Comparison of ENCODE assay signal across 11 mouse cellular contexts in the genomic region with DNA sequence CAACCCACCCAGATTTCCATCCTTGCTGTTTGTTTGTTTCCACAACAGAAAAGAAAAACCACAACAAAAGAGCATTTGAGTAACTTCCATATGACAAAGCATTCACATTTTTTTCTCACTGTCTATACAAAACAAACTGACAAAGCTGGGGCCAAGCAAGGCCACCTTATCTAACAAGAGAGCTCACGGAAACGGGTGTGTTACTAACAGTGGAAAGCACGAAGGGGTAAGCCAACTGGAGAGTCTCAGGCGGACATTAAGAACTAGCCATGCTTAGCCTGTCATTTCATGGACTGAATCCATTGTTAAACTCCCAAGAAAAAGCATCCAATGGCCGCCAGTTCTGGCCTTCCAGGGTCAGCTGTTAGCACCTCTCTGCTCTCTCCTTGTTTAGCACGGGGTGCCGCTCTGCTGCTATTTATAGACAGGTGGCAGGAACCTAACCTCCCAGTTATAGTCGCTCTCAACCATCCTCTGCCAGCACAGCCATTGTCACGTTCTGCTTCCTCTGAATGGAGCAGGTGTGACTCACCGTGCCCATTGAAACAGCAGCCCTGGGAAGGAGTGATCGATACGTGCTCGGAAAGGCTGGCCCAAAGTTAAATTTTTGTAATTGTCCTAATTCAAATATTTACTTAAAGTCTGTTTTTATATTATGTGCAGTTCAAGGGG. TPM values are rescaled to one million over a fixed set of nuclear protein-coding genes. Genes with fewer than 3 reads are reported as not detected.
A peak's percentile ranks its signal among the peaks of the same experiment; 100 is the strongest.
DNase-seq lines count a peak whose midpoint lies in the region; ATAC-seq and TF ChIP-seq lines count a peak whose summit lies in the region.
"Had no signal": no experiment of that assay in that cellular context is flagged by ENCODE, and none has a peak within 500 bp of the region (broad histone marks: within the 10 kb centered on the region; RNA-seq: fewer than 3 reads in every experiment).

No protein-coding gene starts in this region.

- H3K27ac ChIP-seq in liver, embryonic 12.5 days: no peak overlapping the region
- H3K27ac ChIP-seq in stomach, postnatal 0 days (replicated peaks): peak overlapping the region; percentile 49; the same call in 1 of the 2 replicates
- no peak overlapping the region for H3K27ac ChIP-seq in hindbrain, embryonic 11.5 days (ENCODE audit: low read depth, low read length)
- H3K27ac ChIP-seq: neural tube, embryonic 12.5 days had no signal

- TF ChIP-seq CTCF in stomach, postnatal 0 days (IDR thresholded peaks at IDR 0.05; ENCODE audit: low read depth): 0 out of 2 replicates have a peak, but pooled peaks have one; percentile 28

- peak overlapping the region; percentile 35 for H3K4me2 ChIP-seq in liver, embryonic 12.5 days
- 0 out of 2 replicates have a peak overlapping the region, but pooled peaks have one; percentile 5 for H3K4me2 ChIP-seq in stomach, postnatal 0 days (replicated peaks; ENCODE audit: low read depth)
- H3K4me2 ChIP-seq in hindbrain, embryonic 11.5 days (replicated peaks; ENCODE audit: low read depth, low read length): no peak overlapping the region
- H3K4me2 ChIP-seq: neural tube, embryonic 12.5 days had no signal

- no peaks in the 10 kb centered on the region for H3K36me3 ChIP-seq in liver, embryonic 12.5 days
- no peaks in the 10 kb centered on the region for H3K36me3 ChIP-seq in stomach, postnatal 0 days (ENCODE audit: control insufficient read depth, insufficient read depth, low read length)
- H3K36me3 ChIP-seq in hindbrain, embryonic 11.5 days (ENCODE audit: control insufficient read depth, insufficient read depth, low read length): no peaks in the 10 kb centered on the region
- H3K36me3 ChIP-seq: neural tube, embryonic 12.5 days had no signal

- 23% methylated on average over 13 of the region's 13 CpGs for WGBS in liver, embryonic 12.5 days (ENCODE audit: insufficient replicate concordance)
- WGBS in stomach, postnatal 0 days: 18% methylated on average over 13 of the region's 13 CpGs
- 64% methylated on average over 13 of the region's 13 CpGs for WGBS in hindbrain, embryonic 11.5 days

- no peak for TF ChIP-seq EP300 in stomach, postnatal 0 days (optimal IDR thresholded peaks at IDR 0.05)

- no peaks in the 10 kb centered on the region for H3K9me3 ChIP-seq in liver, embryonic 12.5 days (replicated peaks)
- H3K9me3 ChIP-seq in stomach, postnatal 0 days (ENCODE audit: control insufficient read depth, low read length): 0 out of 2 replicates have a peak, but pooled peaks cover 5% of the 10 kb centered on the region
- H3K9me3 ChIP-seq in hindbrain, embryonic 11.5 days (ENCODE audit: control insufficient read depth, low read length): no peaks in the 10 kb centered on the region
- H3K9me3 ChIP-seq: neural tube, embryonic 12.5 days had no signal

- peak; percentile 61 for ATAC-seq in liver, embryonic 12.5 days
- peak; percentile 78 for ATAC-seq in stomach, postnatal 0 days (ENCODE audit: low FRiP score, low TSS enrichment)
- ATAC-seq in hindbrain, embryonic 11.5 days (ENCODE audit: low FRiP score): no peak
- ATAC-seq: forebrain, embryonic 16.5 days had no signal

- peak; percentile 9 to 16 for DNase-seq in cerebellum, postnatal 14 days
- DNase-seq in cerebellum, adult 9-11 months: no peak
- peak; percentile 13 for DNase-seq in urinary bladder, postnatal 14 days (ENCODE audit: low spot score)
- DNase-seq in urinary bladder, postnatal 4 days (ENCODE audit: low spot score in 2 of 2): no peak
- DNase-seq in stomach, postnatal 0 days (ENCODE audit: low spot score): peak; percentile 51
- no peak for DNase-seq in left cerebral cortex, adult 9 months (ENCODE audit: low spot score in 2 of 2)
- DNase-seq in hindbrain, embryonic 11.5 days (ENCODE audit: low spot score): no peak
- DNase-seq: layer of hippocampus, postnatal 36 days had no signal

- no peak overlapping the region for H3K4me3 ChIP-seq in liver, embryonic 12.5 days
- H3K4me3 ChIP-seq in stomach, postnatal 0 days (ENCODE audit: low read depth, low read length): no peak overlapping the region
- H3K4me3 ChIP-seq in hindbrain, embryonic 11.5 days (ENCODE audit: low read depth, low read length): no peak overlapping the region
- H3K4me3 ChIP-seq: neural tube, embryonic 12.5 days had no signal

- no peaks in the 10 kb centered on the region for H3K27me3 ChIP-seq in liver, embryonic 12.5 days (replicated peaks)
- H3K27me3 ChIP-seq in stomach, postnatal 0 days (ENCODE audit: control insufficient read depth, insufficient read depth, low read length): no peaks in the 10 kb centered on the region
- no peaks in the 10 kb centered on the region for H3K27me3 ChIP-seq in hindbrain, embryonic 11.5 days (ENCODE audit: control insufficient read depth, insufficient read depth, low read length)
- H3K27me3 ChIP-seq: neural tube, embryonic 12.5 days had no signal

- peaks cover 13% of the 10 kb centered on the region for H3K4me1 ChIP-seq in liver, embryonic 12.5 days
- peaks cover 6% of the 10 kb centered on the region; the same call in 1 of the 2 replicates for H3K4me1 ChIP-seq in stomach, postnatal 0 days (replicated peaks; ENCODE audit: control insufficient read depth, insufficient read depth)
- no peaks in the 10 kb centered on the region for H3K4me1 ChIP-seq in hindbrain, embryonic 11.5 days (replicated peaks; ENCODE audit: control insufficient read depth, insufficient read depth, low read length)
- H3K4me1 ChIP-seq: neural tube, embryonic 12.5 days had no signal

- H3K9ac ChIP-seq in liver, embryonic 12.5 days: no peak overlapping the region
- H3K9ac ChIP-seq in stomach, postnatal 0 days (ENCODE audit: low read length): no peak overlapping the region
- no peak overlapping the region for H3K9ac ChIP-seq in hindbrain, embryonic 11.5 days (ENCODE audit: low read depth, low read length)
- H3K9ac ChIP-seq: neural tube, embryonic 12.5 days had no signal

RNA-seq across cellular contexts. Expression of a gene that starts 8.6 kb away (rescaled TPM):
- not detected in 2 replicates for polyA plus RNA-seq in liver, embryonic 12.5 days (2016; fragmentation: Nextera tagmentation; extraction: Ambion mirVana)
- polyA plus RNA-seq in stomach, postnatal 0 days (2015; fragmentation: Nextera tagmentation; extraction: Ambion mirVana): not detected in 2 replicates
- not detected in 2 replicates for polyA plus RNA-seq in hindbrain, embryonic 11.5 days (2014; fragmentation: Nextera tagmentation; extraction: Ambion mirVana)
- polyA plus RNA-seq: forebrain, embryonic 16.5 days; neural tube, embryonic 12.5 days had no signal

RNA-seq across cellular contexts. Expression of a gene that starts 33.7 kb away (rescaled TPM):
- 2.6 and 2.8 TPM in 2 replicates for polyA plus RNA-seq in liver, embryonic 12.5 days (2016; fragmentation: Nextera tagmentation; extraction: Ambion mirVana)
- polyA plus RNA-seq in stomach, postnatal 0 days (2015; fragmentation: Nextera tagmentation; extraction: Ambion mirVana): 5.7 and 5.8 TPM in 2 replicates
- polyA plus RNA-seq in hindbrain, embryonic 11.5 days (2014; fragmentation: Nextera tagmentation; extraction: Ambion mirVana): 3.9 and 4.5 TPM in 2 replicates

Comparison
In these comparisons a context has a peak if more than half of its experiments do, and no peak if none do; other contexts are left out.
1. DNase-seq: peak in cerebellum, postnatal 14 days (2 of 2), urinary bladder, postnatal 14 days (single experiment) and stomach, postnatal 0 days (single experiment); none in cerebellum, adult 9-11 months (single experiment), urinary bladder, postnatal 4 days (0 of 2), left cerebral cortex, adult 9 months (0 of 2) and hindbrain, embryonic 11.5 days (single experiment).